Mouse (Mus musculus): ENCODE measurements around the gene Allc. TPM values are rescaled to one million over a fixed set of nuclear protein-coding genes. Genes with fewer than 3 reads are reported as not detected.

The Allc gene
- 0.10 TPM in 1 of 2 replicates, not detected in the other for polyA plus RNA-seq (2015; fragmentation: Nextera tagmentation; extraction: Ambion mirVana)

GRCm38 (mm10) chr12:28582423-28582822 is at the start of gene Allc:
Gene Allc (minus strand): TSS chr12:28582523.
- Histone ChIP-seq H3K36me3 (no peaks in the 10 kb centered on the region), H3K9ac (no peak within 1 kb of the TSS), H3K4me3 (no peak within 1 kb of the TSS), H3K27ac (replicated peaks) (no peak within 1 kb of the TSS), H3K9me3 (no peaks in the 10 kb centered on the region), H3K4me1 (replicated peaks) (0 out of 2 replicates have a peak, but pooled peaks cover 3% of the 10 kb centered on the region), H3K27me3 (no peaks in the 10 kb centered on the region), H3K4me2 (no peak within 1 kb of the TSS)
- WGBS, result 86% methylated on average over 8 of the region's 8 CpGs
- ATAC-seq (ENCODE audit: low FRiP score, low read depth), result no peak

DNA sequence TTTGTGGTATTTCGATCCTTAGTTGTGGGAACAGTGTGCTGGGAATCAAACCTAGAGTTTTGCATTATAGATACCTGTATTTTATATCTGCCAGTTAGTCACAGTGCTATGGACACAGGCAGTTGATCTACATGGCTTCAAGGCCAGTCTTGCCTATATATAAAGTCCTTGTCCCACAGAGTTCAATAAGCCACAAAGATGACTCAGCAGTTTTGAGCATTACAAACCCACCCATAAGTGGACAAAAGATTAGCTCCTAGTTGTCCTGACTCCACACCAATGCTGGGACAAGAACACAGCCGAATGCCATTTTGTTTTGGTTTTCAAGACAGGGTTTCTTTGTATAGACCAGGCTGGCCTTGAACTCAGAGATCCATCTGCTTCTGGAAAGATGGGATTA is 46.1 kb upstream of the Allc start:
- no peak for ATAC-seq (ENCODE audit: low FRiP score, low read depth)
- H3K4me2 ChIP-seq, result no peak overlapping the region
- peaks cover 11% of the 10 kb centered on the region for H3K4me1 ChIP-seq (replicated peaks)
- peaks cover 54% of the 10 kb centered on the region for H3K36me3 ChIP-seq
- H3K4me3 ChIP-seq, result no peak overlapping the region
- no peak overlapping the region for H3K9ac ChIP-seq
- no peaks in the 10 kb centered on the region for H3K27me3 ChIP-seq
- WGBS, result 97% methylated on average over 2 of the region's 2 CpGs
- no peak overlapping the region for H3K27ac ChIP-seq (replicated peaks)
- H3K9me3 ChIP-seq, result no peaks in the 10 kb centered on the region

- WGBS, result 77% methylated on average over 4 of the region's 4 CpGs
- no peaks in the 10 kb centered on the region for H3K9me3 ChIP-seq
- ATAC-seq (ENCODE audit: low FRiP score, low read depth), result no peak
- H3K4me1 ChIP-seq (replicated peaks), result peaks cover 3% of the 10 kb centered on the region
- H3K9ac ChIP-seq, result no peak overlapping the region
- H3K36me3 ChIP-seq, result peaks cover 40% of the 10 kb centered on the region
- no peak overlapping the region for H3K27ac ChIP-seq (replicated peaks)
- H3K27me3 ChIP-seq, result no peaks in the 10 kb centered on the region
- H3K4me2 ChIP-seq, result no peak overlapping the region
- H3K4me3 ChIP-seq, result no peak overlapping the region
These were observed 44.8 kb upstream of the Allc start for GRCm38 (mm10) chr12:28627092-28627491.

DNA sequence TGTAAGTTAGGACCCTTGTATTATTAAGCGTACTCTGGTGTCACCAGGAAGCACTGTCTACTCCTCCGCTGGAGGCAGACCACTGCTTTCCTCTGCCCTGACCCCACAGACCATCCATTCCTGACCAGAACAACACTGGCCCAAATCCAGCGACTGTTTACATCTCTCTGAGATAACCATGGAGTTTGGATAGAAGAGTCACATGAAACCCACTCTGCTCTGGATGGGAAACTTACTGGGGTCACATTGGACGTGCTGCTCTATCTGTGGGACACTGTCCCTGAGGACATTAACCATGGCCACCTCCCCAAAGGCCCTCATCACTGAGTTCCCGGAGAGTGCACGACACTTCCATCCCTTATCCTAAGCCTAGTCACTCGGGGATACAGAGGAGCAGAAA is 43.1 kb upstream of the Allc start:
- H3K4me2 ChIP-seq, result no peak overlapping the region
- peaks cover 10% of the 10 kb centered on the region; the same call in 1 of the 2 replicates for H3K4me1 ChIP-seq (replicated peaks)
- no peak overlapping the region for H3K9ac ChIP-seq
- H3K36me3 ChIP-seq, result peaks cover 24% of the 10 kb centered on the region
- no peak overlapping the region for H3K27ac ChIP-seq (replicated peaks)
- no peak overlapping the region for H3K4me3 ChIP-seq
- WGBS, result 88% methylated on average over 7 of the region's 7 CpGs
- no peaks in the 10 kb centered on the region for H3K27me3 ChIP-seq
- ATAC-seq (ENCODE audit: low FRiP score, low read depth), result no peak
- no peaks in the 10 kb centered on the region for H3K9me3 ChIP-seq

DNA sequence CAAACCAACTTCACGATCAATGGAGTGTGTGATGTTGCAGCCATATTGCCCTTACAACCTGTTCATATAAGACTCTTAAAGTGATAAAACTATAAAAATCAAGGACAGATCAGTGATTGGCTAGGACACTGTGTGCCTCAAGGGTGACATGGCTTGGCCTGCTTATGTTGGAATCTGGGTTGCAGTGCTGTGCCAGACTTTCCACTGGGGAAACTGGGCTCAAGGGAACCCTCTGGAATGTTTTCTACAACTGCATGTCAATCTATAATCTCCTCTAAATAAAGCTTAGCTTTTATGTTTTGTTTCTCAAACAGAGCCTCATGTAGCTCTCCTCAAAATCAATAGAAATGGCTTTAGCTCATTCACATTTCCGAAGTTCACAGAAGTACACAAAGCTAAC is 41.9 kb upstream of the Allc start:
- 90% methylated on average over 2 of the region's 2 CpGs for WGBS
- H3K4me3 ChIP-seq, result no peak overlapping the region
- H3K4me1 ChIP-seq (replicated peaks), result peaks cover 10% of the 10 kb centered on the region; the same call in 1 of the 2 replicates
- no peak for ATAC-seq (ENCODE audit: low FRiP score, low read depth)
- H3K27ac ChIP-seq (replicated peaks), result no peak overlapping the region
- no peaks in the 10 kb centered on the region for H3K9me3 ChIP-seq
- no peak overlapping the region for H3K4me2 ChIP-seq
- no peaks in the 10 kb centered on the region for H3K27me3 ChIP-seq
- no peak overlapping the region for H3K9ac ChIP-seq
- peaks cover 13% of the 10 kb centered on the region for H3K36me3 ChIP-seq

DNA sequence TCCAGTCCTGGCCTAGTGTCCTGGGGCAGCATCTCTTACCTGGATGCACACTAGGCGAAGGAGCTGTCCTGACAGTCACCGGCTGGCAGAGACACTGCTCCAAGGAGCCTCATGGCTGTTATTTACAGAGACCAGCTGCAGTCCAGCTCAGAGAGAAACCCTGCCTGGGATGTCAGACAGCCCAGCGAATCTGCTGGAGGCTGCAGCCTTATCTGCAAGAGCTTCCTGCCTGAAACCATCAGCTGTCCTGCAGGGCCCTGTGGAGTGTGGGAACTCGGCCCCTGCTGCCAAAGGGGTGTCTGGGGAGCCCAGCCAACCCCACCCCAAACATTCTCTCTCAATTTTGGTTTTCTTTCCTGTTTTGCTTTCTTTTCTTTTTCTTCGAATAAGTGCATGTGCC is 40.9 kb upstream of the Allc start, which contains the start of gene Colec11:
Colec11 (minus strand) TSS at position 183 of the 400 bp plus-strand sequence.
- ATAC-seq (ENCODE audit: low FRiP score, low read depth), result no peak
- Histone ChIP-seq H3K4me1 (replicated peaks) (peaks cover 10% of the 10 kb centered on the region; the same call in 1 of the 2 replicates), H3K9me3 (no peaks in the 10 kb centered on the region), H3K4me2 (no peak within 1 kb of the TSS), H3K9ac (no peak within 1 kb of the TSS), H3K4me3 (no peak within 1 kb of the TSS), H3K36me3 (peaks cover 2% of the 10 kb centered on the region; the same call in 1 of the 2 replicates), H3K27me3 (no peaks in the 10 kb centered on the region), H3K27ac (replicated peaks) (no peak within 1 kb of the TSS)
- WGBS, result 66% methylated on average over 5 of the region's 5 CpGs

- Histone ChIP-seq H3K4me2 (no peak overlapping the region), H3K9me3 (no peaks in the 10 kb centered on the region), H3K9ac (no peak overlapping the region), H3K4me1 (replicated peaks) (peaks cover 10% of the 10 kb centered on the region; the same call in 1 of the 2 replicates), H3K27me3 (no peaks in the 10 kb centered on the region), H3K4me3 (no peak overlapping the region), H3K36me3 (no peaks in the 10 kb centered on the region), H3K27ac (replicated peaks) (no peak overlapping the region)
- no peak for ATAC-seq (ENCODE audit: low FRiP score, low read depth)
- 87% methylated on average over 1 of the region's 1 CpGs for WGBS
These were observed 40.3 kb upstream of the Allc start for GRCm38 (mm10) chr12:28622641-28623040.

- H3K4me1 ChIP-seq (replicated peaks), result peaks cover 10% of the 10 kb centered on the region; the same call in 1 of the 2 replicates
- no peak for ATAC-seq (ENCODE audit: low FRiP score, low read depth)
- no peak overlapping the region for H3K9ac ChIP-seq
- H3K4me2 ChIP-seq, result no peak overlapping the region
- 49% methylated on average over 5 of the region's 5 CpGs for WGBS
- H3K9me3 ChIP-seq, result no peaks in the 10 kb centered on the region
- H3K36me3 ChIP-seq, result no peaks in the 10 kb centered on the region
- H3K4me3 ChIP-seq, result no peak overlapping the region
- no peaks in the 10 kb centered on the region for H3K27me3 ChIP-seq
- H3K27ac ChIP-seq (replicated peaks), result no peak overlapping the region
These were observed 39.8 kb upstream of the Allc start for GRCm38 (mm10) chr12:28622167-28622532.

DNA sequence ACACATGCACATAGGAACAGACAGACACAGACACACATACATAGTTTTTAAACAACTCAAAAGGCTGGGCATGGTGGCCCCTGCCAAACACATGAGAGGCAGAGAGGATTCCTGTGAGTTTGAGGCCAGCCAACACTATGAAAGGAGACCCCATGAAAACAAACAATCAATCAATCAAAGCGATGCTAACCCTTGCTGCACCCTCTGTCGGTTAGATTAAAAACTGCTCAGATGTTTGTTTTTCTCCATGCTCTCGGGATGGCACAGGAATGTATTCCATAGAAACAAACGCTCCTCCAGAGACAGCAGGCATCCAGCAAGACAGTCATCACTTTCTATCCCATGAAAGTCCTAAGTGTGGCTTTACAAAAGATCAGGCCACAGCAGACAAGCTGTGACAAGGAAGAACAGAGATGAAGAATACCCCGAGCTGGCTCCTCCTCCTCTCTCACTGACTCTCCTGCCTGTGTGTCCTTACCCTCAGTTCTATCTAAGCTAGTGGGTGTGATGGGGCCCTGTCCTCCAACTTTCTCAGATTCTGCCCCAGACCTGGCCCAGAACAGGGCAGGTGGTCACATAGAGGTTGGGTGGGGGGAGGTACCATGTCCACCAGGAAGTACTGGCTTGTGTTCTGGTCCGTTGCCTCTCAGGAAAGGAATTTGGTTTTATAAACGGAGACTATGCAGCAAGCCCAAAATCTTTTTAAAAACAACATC is 39.3 kb upstream of the Allc start:
- no peaks in the 10 kb centered on the region for H3K36me3 ChIP-seq
- H3K27me3 ChIP-seq, result no peaks in the 10 kb centered on the region
- no peak overlapping the region for H3K4me2 ChIP-seq
- H3K9ac ChIP-seq, result no peak overlapping the region
- H3K4me3 ChIP-seq, result no peak overlapping the region
- peaks cover 10% of the 10 kb centered on the region; the same call in 1 of the 2 replicates for H3K4me1 ChIP-seq (replicated peaks)
- no peak overlapping the region for H3K27ac ChIP-seq (replicated peaks)
- H3K9me3 ChIP-seq, result no peaks in the 10 kb centered on the region
- no peak for ATAC-seq (ENCODE audit: low FRiP score, low read depth)
- WGBS, result 29% methylated on average over 7 of the region's 7 CpGs

GRCm38 (mm10) chr12:28617297-28617696 is 35.0 kb upstream of the Allc start:
- H3K27ac ChIP-seq (replicated peaks), result no peak overlapping the region
- WGBS, result 77% methylated on average over 4 of the region's 4 CpGs
- H3K36me3 ChIP-seq, result no peaks in the 10 kb centered on the region
- no peaks in the 10 kb centered on the region for H3K27me3 ChIP-seq
- no peak overlapping the region for H3K4me3 ChIP-seq
- H3K9ac ChIP-seq, result no peak overlapping the region
- H3K4me2 ChIP-seq, result no peak overlapping the region
- ATAC-seq (ENCODE audit: low FRiP score, low read depth), result no peak
- peaks cover 19% of the 10 kb centered on the region; the same call in 1 of the 2 replicates for H3K4me1 ChIP-seq (replicated peaks)
- H3K9me3 ChIP-seq, result no peaks in the 10 kb centered on the region

GRCm38 (mm10) chr12:28614401-28614800 is 32.1 kb upstream of the Allc start:
- no peaks in the 10 kb centered on the region for H3K36me3 ChIP-seq
- ATAC-seq (ENCODE audit: low FRiP score, low read depth), result no peak
- H3K27ac ChIP-seq (replicated peaks), result no peak overlapping the region
- no peak overlapping the region for H3K9ac ChIP-seq
- H3K4me2 ChIP-seq, result no peak overlapping the region
- H3K9me3 ChIP-seq, result no peaks in the 10 kb centered on the region
- no peaks in the 10 kb centered on the region for H3K27me3 ChIP-seq
- 65% methylated on average over 7 of the region's 7 CpGs for WGBS
- no peak overlapping the region for H3K4me3 ChIP-seq
- peaks cover 10% of the 10 kb centered on the region; the same call in 1 of the 2 replicates for H3K4me1 ChIP-seq (replicated peaks)

DNA sequence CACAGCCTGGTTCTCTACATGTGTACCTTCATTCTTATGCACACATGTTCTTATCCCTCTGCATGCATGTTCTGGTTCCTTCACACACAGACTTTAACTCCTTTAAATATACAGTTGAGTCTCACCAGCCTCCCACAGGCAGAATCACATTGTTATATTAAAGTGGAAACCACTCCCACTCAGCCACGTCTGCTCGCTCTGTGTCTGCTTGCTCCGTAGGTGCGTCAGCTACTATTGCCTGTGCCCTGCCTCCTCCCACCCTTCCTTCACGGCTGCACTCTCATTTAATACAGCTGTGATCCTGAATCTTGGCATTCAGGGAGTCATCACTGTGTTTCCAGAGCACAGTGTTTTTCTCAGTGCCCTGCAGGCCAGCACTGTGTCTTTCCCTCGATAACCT is 30.1 kb upstream of the Allc start:
- peaks cover 23% of the 10 kb centered on the region for H3K4me1 ChIP-seq (replicated peaks)
- no peak overlapping the region for H3K4me2 ChIP-seq
- no peak for ATAC-seq (ENCODE audit: low FRiP score, low read depth)
- no peaks in the 10 kb centered on the region for H3K36me3 ChIP-seq
- 57% methylated on average over 6 of the region's 6 CpGs for WGBS
- no peak overlapping the region for H3K4me3 ChIP-seq
- no peak overlapping the region for H3K9ac ChIP-seq
- H3K27ac ChIP-seq (replicated peaks), result no peak overlapping the region
- H3K9me3 ChIP-seq, result no peaks in the 10 kb centered on the region
- no peaks in the 10 kb centered on the region for H3K27me3 ChIP-seq

Data from hindbrain, embryonic 15.5 days (tissue).